Comparison of ENCODE assay signal across 8 mouse cellular contexts in the genomic region with DNA sequence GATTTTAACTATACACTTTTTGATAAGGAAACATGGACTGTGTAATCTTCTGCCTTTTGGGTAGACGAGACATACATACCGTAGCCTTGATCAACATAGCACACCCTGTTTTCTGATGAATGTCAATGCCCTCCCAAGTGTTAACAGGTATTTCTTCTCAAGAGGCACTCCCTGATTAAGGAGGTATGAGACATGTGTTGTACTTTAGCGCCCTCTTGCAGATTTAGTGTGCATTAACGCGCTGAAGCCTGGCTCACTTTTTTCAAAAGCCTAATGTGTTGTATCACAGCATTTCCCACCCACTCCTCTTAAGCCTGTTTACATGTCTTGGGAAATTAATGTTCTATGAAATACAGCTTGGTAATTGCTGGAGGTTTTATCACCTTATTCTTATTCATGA. TPM values are rescaled to one million over a fixed set of nuclear protein-coding genes. Genes with fewer than 3 reads are reported as not detected.
A peak's percentile ranks its signal among the peaks of the same experiment; 100 is the strongest.
DNase-seq lines count a peak whose midpoint lies in the region; ATAC-seq and TF ChIP-seq lines count a peak whose summit lies in the region.

No protein-coding gene starts in this region.

- intact Hi-C loops in left cerebral cortex, adult 2 months (cut with DNase I) = loop anchor here (5.0 kb wide), 1 partner anchor 799 kb away; no protein-coding TSS in a partner anchor

- peak; percentile 60 for DNase-seq in forebrain, embryonic 14.5 days (ENCODE audit: low spot score)
- peak; percentile 66 for DNase-seq in midbrain, embryonic 14.5 days
- no peak for DNase-seq in midbrain, embryonic 10.5 days (ENCODE audit: low spot score)
- peak; percentile 48 to 49 for DNase-seq in cerebellum, postnatal 14 days
- DNase-seq in left cerebral cortex, adult 2 months (ENCODE audit: extremely low spot score in 1 of 2, low spot score in 2 of 2) = peak; percentile 10 to 19
- peak; percentile 23 to 32 for DNase-seq in right cerebral cortex, postnatal 10 days (ENCODE audit: low spot score in 2 of 2)

- H3K4me1 ChIP-seq in forebrain, embryonic 14.5 days (ENCODE audit: control insufficient read depth, insufficient read depth, low read length) = no peaks in the 10 kb centered on the region
- no peaks in the 10 kb centered on the region for H3K4me1 ChIP-seq in forebrain, embryonic 15.5 days
- no peaks in the 10 kb centered on the region for H3K4me1 ChIP-seq in midbrain, embryonic 14.5 days (ENCODE audit: control insufficient read depth, insufficient read depth, low read length)
- H3K4me1 ChIP-seq in midbrain, embryonic 10.5 days = no peaks in the 10 kb centered on the region
- no peaks in the 10 kb centered on the region for H3K4me1 ChIP-seq in midbrain, embryonic 16.5 days (ENCODE audit: control insufficient read depth, insufficient read depth, low read length)

- ATAC-seq in forebrain, embryonic 14.5 days = no peak
- ATAC-seq in forebrain, embryonic 15.5 days (replicated peaks) = no peak
- no peak for ATAC-seq in midbrain, embryonic 14.5 days (ENCODE audit: low FRiP score, low TSS enrichment)
- ATAC-seq in midbrain, embryonic 16.5 days = no peak

- H3K27ac ChIP-seq in forebrain, embryonic 14.5 days (ENCODE audit: low read depth, low read length) = no peak overlapping the region
- no peak overlapping the region for H3K27ac ChIP-seq in forebrain, embryonic 15.5 days (replicated peaks)
- no peak overlapping the region for H3K27ac ChIP-seq in midbrain, embryonic 14.5 days (replicated peaks; ENCODE audit: low read depth, low read length)
- H3K27ac ChIP-seq in midbrain, embryonic 10.5 days (replicated peaks) = no peak overlapping the region
- no peak overlapping the region for H3K27ac ChIP-seq in left cerebral cortex, adult 2 months
- no peak overlapping the region for H3K27ac ChIP-seq in midbrain, embryonic 16.5 days (ENCODE audit: low read length)

- H3K36me3 ChIP-seq in forebrain, embryonic 14.5 days (ENCODE audit: control insufficient read depth, insufficient read depth, low read length) = no peaks in the 10 kb centered on the region
- no peaks in the 10 kb centered on the region for H3K36me3 ChIP-seq in forebrain, embryonic 15.5 days
- H3K36me3 ChIP-seq in midbrain, embryonic 14.5 days (ENCODE audit: control insufficient read depth, insufficient read depth, low read length) = no peaks in the 10 kb centered on the region
- H3K36me3 ChIP-seq in midbrain, embryonic 10.5 days = no peaks in the 10 kb centered on the region
- no peaks in the 10 kb centered on the region for H3K36me3 ChIP-seq in midbrain, embryonic 16.5 days (ENCODE audit: control insufficient read depth, insufficient read depth, low read length)

- whole genome bisulfite sequencing in forebrain, embryonic 14.5 days = 42% methylated on average over 5 of the region's 5 CpGs
- 46% methylated on average over 5 of the region's 5 CpGs for WGBS in forebrain, embryonic 15.5 days
- 46% methylated on average over 5 of the region's 5 CpGs for WGBS in midbrain, embryonic 14.5 days
- 42% methylated on average over 5 of the region's 5 CpGs for WGBS in midbrain, embryonic 10.5 days
- 38% methylated on average over 5 of the region's 5 CpGs for WGBS in midbrain, embryonic 16.5 days

- H3K27me3 ChIP-seq in forebrain, embryonic 14.5 days (replicated peaks; ENCODE audit: control insufficient read depth, insufficient read depth, low read length) = no peaks in the 10 kb centered on the region
- H3K27me3 ChIP-seq in forebrain, embryonic 15.5 days = no peaks in the 10 kb centered on the region
- no peaks in the 10 kb centered on the region for H3K27me3 ChIP-seq in midbrain, embryonic 14.5 days (ENCODE audit: control insufficient read depth, insufficient read depth, low read length)
- H3K27me3 ChIP-seq in midbrain, embryonic 10.5 days (ENCODE audit: low read depth, poor library complexity, severe bottlenecking) = no peaks in the 10 kb centered on the region
- H3K27me3 ChIP-seq in midbrain, embryonic 16.5 days (ENCODE audit: control insufficient read depth, insufficient read depth, low read depth, low read length) = no peaks in the 10 kb centered on the region

- TF ChIP-seq CTCF in left cerebral cortex, adult 2 months (IDR thresholded peaks at IDR 0.05) = peak; percentile 58

- no peak overlapping the region for H3K9ac ChIP-seq in forebrain, embryonic 14.5 days (ENCODE audit: low read length)
- no peak overlapping the region for H3K9ac ChIP-seq in forebrain, embryonic 15.5 days (replicated peaks)
- no peak overlapping the region for H3K9ac ChIP-seq in midbrain, embryonic 14.5 days (replicated peaks; ENCODE audit: low read length)
- no peak overlapping the region for H3K9ac ChIP-seq in midbrain, embryonic 16.5 days (ENCODE audit: low read depth, low read length)

- no peaks in the 10 kb centered on the region for H3K9me3 ChIP-seq in forebrain, embryonic 14.5 days (replicated peaks; ENCODE audit: control insufficient read depth, low read length)
- no peaks in the 10 kb centered on the region for H3K9me3 ChIP-seq in forebrain, embryonic 15.5 days
- H3K9me3 ChIP-seq in midbrain, embryonic 14.5 days (ENCODE audit: control insufficient read depth, low read length) = no peaks in the 10 kb centered on the region
- H3K9me3 ChIP-seq in midbrain, embryonic 10.5 days (replicated peaks) = no peaks in the 10 kb centered on the region
- H3K9me3 ChIP-seq in midbrain, embryonic 16.5 days (replicated peaks; ENCODE audit: control insufficient read depth, low read length, poor library complexity, severe bottlenecking) = no peaks in the 10 kb centered on the region

- H3K4me3 ChIP-seq in forebrain, embryonic 14.5 days (ENCODE audit: low read depth, low read length) = no peak overlapping the region
- H3K4me3 ChIP-seq in forebrain, embryonic 15.5 days = no peak overlapping the region
- H3K4me3 ChIP-seq in midbrain, embryonic 14.5 days (replicated peaks; ENCODE audit: low read depth, low read length) = no peak overlapping the region
- no peak overlapping the region for H3K4me3 ChIP-seq in midbrain, embryonic 10.5 days
- no peak overlapping the region for H3K4me3 ChIP-seq in left cerebral cortex, adult 2 months
- H3K4me3 ChIP-seq in midbrain, embryonic 16.5 days (ENCODE audit: low read depth, low read length) = no peak overlapping the region

- H3K4me2 ChIP-seq in forebrain, embryonic 14.5 days (ENCODE audit: low read length) = no peak overlapping the region
- H3K4me2 ChIP-seq in forebrain, embryonic 15.5 days (replicated peaks) = no peak overlapping the region
- H3K4me2 ChIP-seq in midbrain, embryonic 14.5 days (ENCODE audit: low read length) = no peak overlapping the region
- no peak overlapping the region for H3K4me2 ChIP-seq in midbrain, embryonic 16.5 days (ENCODE audit: low read length)

RNA-seq across cellular contexts. Expression of a gene that starts 17.0 kb away (rescaled TPM):
- 19.7 and 20.2 TPM in 2 replicates for polyA plus RNA-seq in forebrain, embryonic 14.5 days (2014; fragmentation: Nextera tagmentation; extraction: Ambion mirVana)
- polyA plus RNA-seq in forebrain, embryonic 15.5 days (2015; fragmentation: Nextera tagmentation; extraction: Ambion mirVana) = 18.5 and 20.2 TPM in 2 replicates
- 18.2 and 23.0 TPM in 2 replicates for polyA plus RNA-seq in midbrain, embryonic 14.5 days (2014; fragmentation: Nextera tagmentation; extraction: Ambion mirVana)
- polyA plus RNA-seq in midbrain, embryonic 10.5 days (2016; fragmentation: Nextera tagmentation; extraction: Ambion mirVana) = 5.9 and 7.5 TPM in 2 replicates
- total RNA-seq in left cerebral cortex, adult 2 months (2021) = 10 to 100 TPM; 44.4 to 47.4 TPM
- polyA plus RNA-seq in midbrain, embryonic 16.5 days (2015; fragmentation: Nextera tagmentation; extraction: Ambion mirVana) = 15.4 and 17.3 TPM in 2 replicates
